Mouse (Mus musculus): ENCODE data around the gene Clstn3. TPM values are rescaled to one million over a fixed set of nuclear protein-coding genes. Genes with fewer than 3 reads are reported as not detected.
"Not testable (repeated sequence)": the region's sequence is repeated elsewhere in the genome, so short reads cannot be mapped to it uniquely, and the experiment has no call there.

Gene Clstn3
- total RNA-seq, 2 experiments from 2014 or later, result 107 to 199 TPM

DNA sequence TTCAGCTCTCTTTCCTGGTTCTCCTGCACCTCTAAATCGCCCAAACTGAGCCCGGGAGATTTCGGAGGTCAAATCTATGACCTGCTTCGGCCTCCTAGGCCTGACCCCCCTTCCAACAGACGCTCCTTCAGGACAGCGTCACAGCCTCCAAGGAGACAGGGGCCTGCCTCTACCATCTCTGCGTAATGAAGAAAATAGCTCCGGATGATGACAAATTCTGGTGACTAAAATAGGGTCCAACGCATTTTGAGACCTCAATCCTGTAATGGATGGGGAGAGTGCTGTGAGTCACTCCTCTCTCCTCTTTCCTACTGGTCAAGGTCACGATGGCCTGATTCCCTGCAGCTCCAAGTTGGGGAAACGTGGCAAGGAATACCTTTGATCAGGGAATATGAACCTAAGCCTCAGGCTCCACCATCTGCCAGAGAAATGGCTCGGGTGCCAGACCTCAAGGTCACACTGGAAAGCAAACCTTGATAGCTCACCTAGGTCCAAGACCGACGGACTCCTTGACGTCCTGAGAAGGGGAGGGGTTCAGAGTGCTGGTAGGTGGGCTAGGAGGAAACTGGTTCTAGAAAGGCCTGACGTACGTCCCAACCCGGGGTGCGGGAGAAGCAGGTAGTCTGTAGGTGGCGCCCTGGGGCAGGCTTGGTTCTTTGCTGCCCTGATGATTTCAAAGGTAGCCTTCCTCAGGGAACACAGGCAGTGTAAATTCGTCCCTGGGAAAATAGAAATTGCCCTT is 49.1 kb downstream of the Clstn3 start:
- DNase-seq (ENCODE audit: low spot score in 2 of 2), result peak; percentile 86 to 88

GRCm38 (mm10) chr6:124414927-124415325 is 49.7 kb downstream of the Clstn3 start, which contains the start of gene Pex5:
Gene Pex5, minus strand, starts transcription at chr6:124415067.
- DNase-seq (ENCODE audit: low spot score in 2 of 2), result peak; percentile 94 to 95

GRCm38 (mm10) chr6:124414150-124414926 is 50.3 kb downstream of the Clstn3 start:
- DNase-seq (ENCODE audit: low spot score in 2 of 2), result peak; percentile 49 to 57

GRCm38 (mm10) chr6:124413770-124414149 is 50.8 kb downstream of the Clstn3 start:
- no peak for DNase-seq (ENCODE audit: low spot score in 2 of 2)

DNA sequence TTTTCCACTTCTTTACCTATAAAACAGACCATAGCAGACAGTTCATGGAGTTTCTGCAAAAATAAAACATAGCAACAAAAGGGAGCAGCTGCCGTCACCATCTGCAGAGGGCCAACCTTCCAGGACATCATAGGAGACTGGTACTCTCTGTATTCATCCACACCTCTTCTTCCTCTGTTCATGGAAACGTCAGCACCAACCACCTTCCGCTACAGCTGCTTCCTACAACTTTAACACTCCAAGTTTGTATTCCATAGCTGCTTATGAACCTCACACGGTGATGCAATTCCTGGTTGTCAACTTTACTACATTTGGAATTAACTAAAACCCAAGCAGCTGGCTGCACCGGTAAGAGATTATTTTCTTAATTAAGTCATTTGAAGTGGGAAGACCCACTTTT is 56.2 kb downstream of the Clstn3 start:
- DNase-seq (ENCODE audit: low spot score in 2 of 2), result no peak

DNA sequence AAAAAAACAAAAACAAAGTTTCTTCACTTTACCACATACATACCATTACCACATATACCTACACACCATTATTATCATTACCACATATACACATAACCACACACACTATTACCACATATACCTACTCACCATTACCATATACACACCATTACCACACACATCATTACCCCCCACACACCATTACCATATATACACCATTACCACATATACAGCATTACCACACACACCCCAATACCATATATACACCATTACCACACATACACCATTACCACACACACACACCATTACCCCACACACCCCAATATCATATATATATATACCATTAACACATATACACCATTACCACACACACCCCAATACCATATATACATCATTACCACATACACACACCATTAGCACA is 57.4 kb downstream of the Clstn3 start:
- DNase-seq (ENCODE audit: low spot score in 2 of 2), result no peak

GRCm38 (mm10) chr6:124406326-124406725 is 58.3 kb downstream of the Clstn3 start:
- no peak for DNase-seq (ENCODE audit: low spot score in 2 of 2)

DNA sequence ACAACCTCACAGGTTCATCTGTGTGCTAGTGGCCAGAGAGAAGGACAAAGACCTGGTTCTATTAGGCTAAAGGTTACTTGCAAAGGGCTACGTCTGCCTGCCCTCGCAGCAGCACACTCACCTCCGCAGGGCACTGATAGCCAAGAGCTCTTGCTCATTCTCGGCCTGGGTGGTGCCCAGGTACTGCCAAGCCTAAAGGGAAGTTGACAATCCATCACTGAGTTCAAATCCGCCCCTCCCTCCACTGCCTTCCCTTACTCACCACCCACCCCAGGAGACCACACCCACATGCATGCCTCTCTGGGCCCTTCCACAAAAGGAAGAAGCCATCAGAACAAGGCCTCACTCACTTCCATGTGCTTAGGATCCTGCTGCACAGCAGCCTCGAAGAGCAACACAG is 64.9 kb downstream of the Clstn3 start:
- DNase-seq (ENCODE audit: low spot score in 2 of 2), result no peak

GRCm38 (mm10) chr6:124394991-124395390 is 69.6 kb downstream of the Clstn3 start:
- DNase-seq (ENCODE audit: low spot score in 2 of 2), result not testable (repeated sequence)

Other genes with a start within 250 kb of the Clstn3 start
- gene Vmn2r27, start 232.9 kb downstream of the Clstn3 start, total RNA-seq (2021), result not detected
- 10 to 100 TPM in 1 of 2 experiments, 1 to 10 TPM in 1; 5.2 to 15.1 TPM for gene Cd163, start 160.1 kb downstream of the Clstn3 start, total RNA-seq (2021)
- gene Pex5, start 49.7 kb downstream of the Clstn3 start, total RNA-seq (2021), result 100 to 1,000 TPM; 116 to 119 TPM
- gene C1rl, start 28.3 kb upstream of the Clstn3 start, total RNA-seq (2021), result 10 to 100 TPM; 22.7 to 22.8 TPM
- 10 to 100 TPM; 45.4 to 88.8 TPM for gene C1ra, start 47.6 kb upstream of the Clstn3 start, total RNA-seq (2021)
- 10 to 100 TPM; 48.3 to 69.2 TPM for gene C1s1, start 77.6 kb upstream of the Clstn3 start, total RNA-seq (2021)
- 10 to 100 TPM in 1 of 2 experiments, 1 to 10 TPM in 1; 6.7 to 12.3 TPM for gene C1rb, start 105.5 kb upstream of the Clstn3 start, total RNA-seq (2021)
- gene C1s2, start 171.3 kb upstream of the Clstn3 start, total RNA-seq (2021), result 1 to 10 TPM; 2.0 to 2.8 TPM
- gene Lpcat3, start 198.2 kb upstream of the Clstn3 start, total RNA-seq (2021), result 100 to 1,000 TPM in 1 of 2 experiments, 10 to 100 TPM in 1; 92.9 to 108 TPM
- gene Emg1, start 247.4 kb upstream of the Clstn3 start, total RNA-seq (2021), result 10 to 100 TPM; 81.0 to 86.4 TPM
- gene Phb2, start 247.5 kb upstream of the Clstn3 start, total RNA-seq (2021), result 100 to 1,000 TPM; 285 to 301 TPM